Mouse (Mus musculus): ENCODE measurements around the gene Stk32b. TPM values are rescaled to one million over a fixed set of nuclear protein-coding genes. Genes with fewer than 3 reads are reported as not detected.

The Stk32b gene
- 0.57 and 0.60 TPM in 2 replicates for polyA plus RNA-seq (2012; rRNA removed)

DNA sequence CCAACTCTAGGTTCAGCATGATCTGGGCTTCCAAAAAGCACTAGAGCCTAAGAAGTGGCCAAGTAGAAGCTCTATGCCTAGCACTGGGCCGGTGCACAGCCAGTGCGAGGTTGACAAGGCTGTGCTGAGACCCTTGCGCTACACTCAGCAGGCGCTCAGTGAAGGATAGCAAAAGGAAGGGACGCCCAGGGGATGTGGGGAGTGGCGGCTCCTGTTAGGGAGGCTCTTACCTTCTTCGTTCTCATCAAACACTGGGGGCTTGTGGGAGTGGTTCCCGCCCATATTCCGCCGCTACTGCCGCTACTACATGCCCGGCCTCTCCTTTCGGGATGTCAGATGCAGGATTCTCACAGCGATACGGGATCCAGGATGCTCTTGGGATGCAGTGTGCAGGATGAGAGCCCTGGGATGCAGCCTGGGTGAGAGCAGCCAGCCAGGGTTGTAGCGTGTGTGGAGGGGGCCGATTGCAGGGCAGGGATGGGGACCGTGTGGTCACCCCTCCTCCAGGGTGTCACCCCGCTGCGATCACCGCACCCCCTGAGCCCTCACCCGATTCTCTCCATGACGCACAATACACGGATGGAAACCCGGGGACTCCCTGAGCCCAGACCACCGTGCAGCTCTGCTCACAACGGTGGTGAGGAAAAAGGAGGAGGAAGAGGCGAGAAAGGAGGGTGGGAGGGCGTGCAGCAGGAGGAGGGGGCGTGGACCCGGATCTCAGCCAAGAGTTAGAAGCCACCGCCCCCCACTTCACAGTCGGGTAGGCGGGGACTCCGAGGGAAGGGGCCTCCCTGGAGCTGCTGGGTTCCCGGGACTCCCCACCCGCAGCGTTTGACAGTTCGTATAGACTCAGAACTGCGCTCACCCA lies at the start of gene Stk32b:
TSS of gene Stk32b (minus strand) at position 667 of the 868 bp plus-strand sequence.

GRCm38 (mm10) chr5:37735224-37735623 lies 18.3 kb upstream of the Stk32b start, which contains the start of gene Cytl1:
Cytl1 (plus strand) TSS chr5:37735519.

Other genes with a start within 250 kb of the Stk32b start
- gene Cytl1, start 18.3 kb upstream of the Stk32b start, polyA plus RNA-seq (2012; rRNA removed), result 0.06 and 0.08 TPM in 2 replicates
- gene Msx1, start 107.4 kb upstream of the Stk32b start, polyA plus RNA-seq (2012; rRNA removed), result 0.07 TPM in 1 of 2 replicates, not detected in the other